Mouse (Mus musculus) T-helper 17 cell (primary cell): ENCODE data around the gene Sash1.

ENCODE experiments used
- in situ Hi-C, 2 experiments: fragments of 300-600 bp; cut with MboI, MseI; formaldehyde crosslinking; loops; 1 replicate in 1 of 2; 2 replicates in 1 of 2; pipeline ENCODE4 v1.15.1; 2025; ENCODE audit warnings: high pct_unique_total_duplicates in 2 of 2

The Sash1 gene

GRCm38 (mm10) chr10:8885630-8886527 lies at the start of gene Sash1:
TSS of gene Sash1 (minus strand) at chr10:8886070.
- in situ Hi-C loops = no loop called here

GRCm38 (mm10) chr10:8935601-8936000 lies 49.7 kb upstream of the Sash1 start:
- in situ Hi-C loops = no loop called here

- in situ Hi-C loops = no loop called here
Measured at GRCm38 (mm10) chr10:8933451-8934372, 47.8 kb upstream of the Sash1 start.

GRCm38 (mm10) chr10:8931548-8932240 lies 45.8 kb upstream of the Sash1 start:
- in situ Hi-C loops = no loop called here

- in situ Hi-C loops = no loop called here
Measured at GRCm38 (mm10) chr10:8930672-8931071, 44.8 kb upstream of the Sash1 start.

GRCm38 (mm10) chr10:8928775-8929647 lies 43.1 kb upstream of the Sash1 start:
- in situ Hi-C loops = no loop called here

- in situ Hi-C loops = no loop called here
Measured at GRCm38 (mm10) chr10:8928261-8928660, 42.4 kb upstream of the Sash1 start.

GRCm38 (mm10) chr10:8926906-8927305 lies 41.0 kb upstream of the Sash1 start:
- in situ Hi-C loops = no loop called here

- in situ Hi-C loops = no loop called here
Measured at GRCm38 (mm10) chr10:8926295-8926694, 40.4 kb upstream of the Sash1 start.

- in situ Hi-C loops = no loop called here
Measured at GRCm38 (mm10) chr10:8925299-8925698, 39.4 kb upstream of the Sash1 start.

- in situ Hi-C loops = no loop called here
Measured at GRCm38 (mm10) chr10:8921098-8921693, 35.3 kb upstream of the Sash1 start.

- in situ Hi-C loops = loop anchor here in 1 of 2 experiments (10.0 kb wide), 1 partner anchor 1857 kb away; no protein-coding TSS in a partner anchor
Measured at GRCm38 (mm10) chr10:8917798-8918197, 31.9 kb upstream of the Sash1 start.

GRCm38 (mm10) chr10:8917350-8917749 lies 31.5 kb upstream of the Sash1 start:
- in situ Hi-C loops = loop anchor here in 1 of 2 experiments (10.0 kb wide), 1 partner anchor 1857 kb away; no protein-coding TSS in a partner anchor

- in situ Hi-C loops = loop anchor here in 1 of 2 experiments (10.0 kb wide), 1 partner anchor 1859 kb away; no protein-coding TSS in a partner anchor
Measured at GRCm38 (mm10) chr10:8915755-8916154, 29.9 kb upstream of the Sash1 start.

GRCm38 (mm10) chr10:8913904-8914303 lies 28.0 kb upstream of the Sash1 start:
- in situ Hi-C loops = loop anchor here in 1 of 2 experiments (10.0 kb wide), 1 partner anchor 1861 kb away; no protein-coding TSS in a partner anchor

- in situ Hi-C loops = loop anchor here in 1 of 2 experiments (10.0 kb wide), 1 partner anchor 1862 kb away; no protein-coding TSS in a partner anchor
Measured at GRCm38 (mm10) chr10:8912706-8913275, 26.9 kb upstream of the Sash1 start.

- in situ Hi-C loops = loop anchor here in 1 of 2 experiments (10.0 kb wide), 1 partner anchor 1863 kb away; no protein-coding TSS in a partner anchor
Measured at GRCm38 (mm10) chr10:8912213-8912612, 26.3 kb upstream of the Sash1 start.

- in situ Hi-C loops = loop anchor here in 1 of 2 experiments (10.0 kb wide), 1 partner anchor 1864 kb away; no protein-coding TSS in a partner anchor
Measured at GRCm38 (mm10) chr10:8910237-8910990, 24.5 kb upstream of the Sash1 start.
